Comparison of ENCODE assay signal across 8 mouse cellular contexts in the genomic region with DNA sequence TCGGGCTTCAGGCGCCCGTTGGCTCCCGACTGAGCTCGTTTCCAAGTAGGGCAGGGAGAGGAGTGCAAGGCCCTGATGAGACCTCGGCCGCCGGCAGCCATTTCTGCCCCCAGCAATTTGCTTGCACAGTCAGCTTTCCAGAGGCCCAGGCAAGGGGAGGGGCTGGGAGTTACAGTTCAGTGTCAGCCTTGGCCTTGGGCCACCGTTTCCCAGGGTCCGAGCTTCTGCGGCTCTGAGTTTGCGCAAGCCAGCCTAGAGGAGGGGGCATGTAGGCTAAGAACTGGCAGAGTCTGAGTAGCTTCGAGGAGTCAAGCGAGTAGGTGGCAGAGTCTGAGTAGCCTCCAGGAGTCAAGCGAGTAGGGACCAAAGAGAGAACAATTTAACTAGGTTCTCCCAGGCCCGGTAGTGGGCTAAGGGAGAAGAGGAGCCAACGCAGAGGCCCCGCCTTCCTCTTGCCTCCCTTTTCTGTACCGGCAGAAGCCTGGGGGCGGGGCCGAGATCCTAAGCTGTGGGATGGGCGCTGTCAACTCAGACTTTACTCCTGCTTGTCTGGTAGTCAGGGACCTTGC. TPM values are rescaled to one million over a fixed set of nuclear protein-coding genes. Genes with fewer than 3 reads are reported as not detected.
DNase-seq lines count a peak whose midpoint lies in the region; ATAC-seq and TF ChIP-seq lines count a peak whose summit lies in the region.

Gene Pyroxd2 (minus strand): TSS at position 413 of the 569 bp plus-strand sequence.

- WGBS in forebrain, embryonic 12.5 days, result 7% methylated on average over 20 of the region's 22 CpGs
- 4% methylated on average over 22 of the region's 22 CpGs for WGBS in heart, embryonic 16.5 days
- WGBS in liver, embryonic 13.5 days (ENCODE audit: insufficient replicate concordance), result 6% methylated on average over 22 of the region's 22 CpGs
- WGBS in stomach, embryonic 16.5 days, result 2% methylated on average over 22 of the region's 22 CpGs

- H3K9ac ChIP-seq in forebrain, embryonic 12.5 days, result peak within 1 kb of the TSS; percentile 51
- H3K9ac ChIP-seq in heart, embryonic 16.5 days (ENCODE audit: low read length), result peak within 1 kb of the TSS; percentile 83
- H3K9ac ChIP-seq in liver, embryonic 13.5 days, result peak within 1 kb of the TSS; percentile 71
- peak within 1 kb of the TSS; percentile 80 for H3K9ac ChIP-seq in stomach, embryonic 16.5 days (ENCODE audit: low read length)

- peaks cover under 1% of the 10 kb centered on the region; the same call in 1 of the 2 replicates for H3K27me3 ChIP-seq in G1E (ENCODE audit: insufficient read depth, low read length)
- 0 out of 2 replicates have a peak, but pooled peaks cover 6% of the 10 kb centered on the region for H3K27me3 ChIP-seq in forebrain, embryonic 12.5 days
- H3K27me3 ChIP-seq in heart, embryonic 16.5 days (ENCODE audit: control insufficient read depth, insufficient read depth, low read length), result no peaks in the 10 kb centered on the region
- H3K27me3 ChIP-seq in liver, embryonic 13.5 days, result no peaks in the 10 kb centered on the region
- no peaks in the 10 kb centered on the region for H3K27me3 ChIP-seq in stomach, embryonic 16.5 days (ENCODE audit: control insufficient read depth, insufficient read depth, low read length)

- H3K4me3 ChIP-seq in G1E (ENCODE audit: low read depth, low read length), result peak within 1 kb of the TSS; percentile 70
- peak within 1 kb of the TSS; percentile 37 for H3K4me3 ChIP-seq in forebrain, embryonic 12.5 days (replicated peaks)
- H3K4me3 ChIP-seq in heart, embryonic 16.5 days (ENCODE audit: low read length), result peak within 1 kb of the TSS; percentile 57
- peak within 1 kb of the TSS; percentile 52 for H3K4me3 ChIP-seq in liver, embryonic 13.5 days (replicated peaks)
- H3K4me3 ChIP-seq in stomach, embryonic 16.5 days (replicated peaks; ENCODE audit: low read length), result peak within 1 kb of the TSS; percentile 49

- DNase-seq in G1E (ENCODE audit: low spot score), result peak; percentile 73
- DNase-seq in cerebellum, adult 11 months, result peak; percentile 31
- DNase-seq in kidney, postnatal 36 days, result peak; percentile 94 to 95
- peak; percentile 79 for DNase-seq in liver, embryonic 13.5 days
- peak; percentile 80 for DNase-seq in neural tube, embryonic 10.5 days (ENCODE audit: extremely low spot score, low spot score)

- peak; percentile 76 for ATAC-seq in G1E (ENCODE audit: extremely low read depth, insufficient number of reproducible peaks, low FRiP score, poor library complexity, severe bottlenecking)
- ATAC-seq in forebrain, embryonic 12.5 days (ENCODE audit: low FRiP score), result peak; percentile 87
- ATAC-seq in heart, embryonic 16.5 days (replicated peaks; ENCODE audit: extremely low read depth, insufficient read depth, low FRiP score), result peak; percentile 85
- peak; percentile 84 for ATAC-seq in liver, embryonic 13.5 days (ENCODE audit: low read depth)
- ATAC-seq in stomach, embryonic 16.5 days (ENCODE audit: insufficient read depth, low FRiP score), result peak; percentile 90

- peak within 1 kb of the TSS; percentile 65 for H3K4me2 ChIP-seq in forebrain, embryonic 12.5 days
- peak within 1 kb of the TSS; percentile 84 for H3K4me2 ChIP-seq in heart, embryonic 16.5 days (ENCODE audit: low read depth, low read length)
- H3K4me2 ChIP-seq in liver, embryonic 13.5 days, result peak within 1 kb of the TSS; percentile 73
- H3K4me2 ChIP-seq in stomach, embryonic 16.5 days (ENCODE audit: low read depth, low read length), result peak within 1 kb of the TSS; percentile 75

- no peaks in the 10 kb centered on the region for H3K9me3 ChIP-seq in G1E (replicated peaks)
- H3K9me3 ChIP-seq in forebrain, embryonic 12.5 days, result no peaks in the 10 kb centered on the region
- H3K9me3 ChIP-seq in heart, embryonic 16.5 days (replicated peaks; ENCODE audit: control insufficient read depth, low read length), result no peaks in the 10 kb centered on the region
- H3K9me3 ChIP-seq in liver, embryonic 13.5 days (replicated peaks), result no peaks in the 10 kb centered on the region
- H3K9me3 ChIP-seq in stomach, embryonic 16.5 days (replicated peaks; ENCODE audit: control insufficient read depth, low read length), result no peaks in the 10 kb centered on the region

- H3K36me3 ChIP-seq in G1E (replicated peaks), result peaks cover 23% of the 10 kb centered on the region
- H3K36me3 ChIP-seq in forebrain, embryonic 12.5 days (replicated peaks), result no peaks in the 10 kb centered on the region
- H3K36me3 ChIP-seq in heart, embryonic 16.5 days (ENCODE audit: control insufficient read depth, insufficient read depth), result no peaks in the 10 kb centered on the region
- no peaks in the 10 kb centered on the region for H3K36me3 ChIP-seq in liver, embryonic 13.5 days
- H3K36me3 ChIP-seq in stomach, embryonic 16.5 days (ENCODE audit: control insufficient read depth, insufficient read depth, low read length), result no peaks in the 10 kb centered on the region

- H3K27ac ChIP-seq in forebrain, embryonic 12.5 days, result peak within 1 kb of the TSS; percentile 74
- peak within 1 kb of the TSS; percentile 96 for H3K27ac ChIP-seq in heart, embryonic 16.5 days (ENCODE audit: low read length)
- H3K27ac ChIP-seq in liver, embryonic 13.5 days, result peak within 1 kb of the TSS; percentile 77
- H3K27ac ChIP-seq in stomach, embryonic 16.5 days (ENCODE audit: low read length), result peak within 1 kb of the TSS; percentile 95

- TF ChIP-seq CTCF in G1E (IDR thresholded peaks at IDR 0.05; ENCODE audit: low read depth, low read length), result no peak

- H3K4me1 ChIP-seq in G1E (ENCODE audit: insufficient read depth, low read depth, low read length), result peaks cover 52% of the 10 kb centered on the region
- peaks cover 37% of the 10 kb centered on the region for H3K4me1 ChIP-seq in forebrain, embryonic 12.5 days
- peaks cover 36% of the 10 kb centered on the region for H3K4me1 ChIP-seq in heart, embryonic 16.5 days (ENCODE audit: control insufficient read depth, insufficient read depth, low read length)
- peaks cover 51% of the 10 kb centered on the region for H3K4me1 ChIP-seq in liver, embryonic 13.5 days (replicated peaks)
- peaks cover 26% of the 10 kb centered on the region for H3K4me1 ChIP-seq in stomach, embryonic 16.5 days (ENCODE audit: control insufficient read depth, insufficient read depth, low read length)

RNA-seq across cellular contexts. Expression of gene Pyroxd2, which starts in this region (rescaled TPM):
- total RNA-seq in G1E (2014; fragmentation: Nextera tagmentation) (27.5 and 29.8 TPM in 2 replicates), G1E (2017) (8.1 and 10.6 TPM in 2 replicates)
- 4.7 and 7.6 TPM in 2 replicates for polyA plus RNA-seq in G1E (2012)
- polyA plus RNA-seq in forebrain, embryonic 12.5 days (2016; fragmentation: Nextera tagmentation; extraction: Ambion mirVana), result 0.77 and 1.1 TPM in 2 replicates
- 5.5 TPM in 2 replicates for polyA plus RNA-seq in heart, embryonic 16.5 days (2015; fragmentation: Nextera tagmentation; extraction: Ambion mirVana)
- 1.5 and 1.8 TPM in 2 replicates for polyA plus RNA-seq in liver, embryonic 13.5 days (2015; fragmentation: Nextera tagmentation; extraction: Ambion mirVana)
- 5.1 and 5.4 TPM in 2 replicates for polyA plus RNA-seq in stomach, embryonic 16.5 days (2015; fragmentation: Nextera tagmentation; extraction: Ambion mirVana)

Comparison
In these comparisons a context has a peak if more than half of its experiments do, and no peak if none do; other contexts are left out.
1. Peak in every context shown above with its lines: DNase-seq, ATAC-seq, H3K4me3 ChIP-seq and H3K27ac ChIP-seq.
2. DNase-seq: peak in every context shown above with its lines; median percentile 94 in kidney, postnatal 36 days; 80 in neural tube, embryonic 10.5 days; 79 in liver, embryonic 13.5 days; 73 in G1E; 31 in cerebellum, adult 11 months.